Mouse (Mus musculus) frontal cortex, postnatal 14 days (tissue): ENCODE data around the gene Iqgap2.

ENCODE experiments used
- DNase-seq, 2 experiments: peaks; one replicate each; pipeline ENCODE4 v3.0.0; 2022; ENCODE audit warnings: low spot score in 2 of 2

Gene Iqgap2

DNA sequence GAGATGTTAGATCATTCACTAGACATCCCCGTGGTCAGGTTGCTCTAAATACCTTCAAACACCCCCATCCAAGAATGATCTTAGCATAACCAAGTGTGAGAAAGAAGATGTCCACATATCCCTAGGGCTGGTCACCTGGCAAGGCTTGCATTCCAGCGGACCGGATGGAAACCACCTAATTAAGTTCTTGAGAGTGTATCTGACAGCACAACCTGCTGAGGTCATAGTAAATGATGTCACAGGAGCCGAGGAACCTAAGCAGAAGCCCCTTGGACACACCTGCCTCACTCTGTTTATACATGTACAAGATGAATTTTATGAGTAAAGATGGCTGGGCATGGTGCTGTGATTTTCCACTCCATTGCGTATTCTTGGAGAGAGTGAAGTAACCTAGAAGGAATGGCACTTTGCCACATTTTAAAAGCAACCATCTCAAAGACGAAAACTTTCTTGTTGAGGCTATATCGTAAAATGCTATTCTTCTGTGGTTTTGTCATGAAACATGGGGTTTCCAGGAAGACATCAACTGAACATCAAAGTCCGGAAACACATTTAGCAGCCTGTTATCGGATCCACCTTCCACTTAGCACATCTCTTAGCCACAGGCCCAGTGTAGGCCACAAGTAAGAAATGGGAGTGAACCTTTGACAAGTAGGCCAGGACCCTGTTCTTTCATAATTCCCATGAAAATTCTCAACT, 179.0 kb downstream of the Iqgap2 start:
- DNase-seq: no peak

DNA sequence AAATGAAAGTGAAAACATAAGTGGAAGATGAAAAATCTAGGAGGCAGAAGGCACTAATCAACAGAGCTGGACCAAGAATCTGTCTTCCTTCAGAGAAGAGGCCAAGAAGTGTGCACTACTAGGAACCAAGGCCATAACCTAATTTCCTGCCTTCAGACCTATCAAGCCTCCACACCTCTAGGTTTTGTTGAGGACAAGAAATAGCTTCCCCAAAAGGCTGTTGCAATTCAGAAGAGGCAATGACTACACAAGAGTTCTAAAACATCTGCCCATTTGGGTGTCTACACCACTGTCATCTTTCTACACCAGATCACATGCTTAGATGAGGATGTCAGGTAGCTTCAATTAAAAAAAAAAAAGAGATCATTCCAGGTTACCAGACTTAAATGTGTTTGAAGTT, 179.7 kb downstream of the Iqgap2 start:
- DNase-seq: no peak

GRCm38 (mm10) chr13:95705589-95705988, 186.1 kb downstream of the Iqgap2 start:
- DNase-seq: no peak

DNA sequence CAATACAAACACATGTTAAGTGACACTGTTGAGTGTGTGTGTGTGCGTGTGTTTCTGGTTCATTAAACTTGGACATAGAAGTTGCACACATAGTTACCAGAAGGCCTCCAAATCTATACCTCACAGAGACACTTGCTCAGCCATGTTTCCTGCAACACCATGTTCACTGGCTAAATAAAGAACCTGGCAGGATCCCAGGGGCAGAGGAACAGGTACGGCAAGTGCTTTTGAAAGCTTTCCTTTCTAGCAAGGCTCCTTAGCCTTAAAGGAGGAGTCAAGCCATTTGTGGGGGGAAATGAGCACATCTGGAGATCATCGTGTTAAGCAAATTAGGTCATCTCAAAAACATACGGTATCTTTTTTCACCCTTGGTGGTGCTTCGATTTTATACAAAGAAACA, 188.3 kb downstream of the Iqgap2 start:
- DNase-seq: no peak

DNA sequence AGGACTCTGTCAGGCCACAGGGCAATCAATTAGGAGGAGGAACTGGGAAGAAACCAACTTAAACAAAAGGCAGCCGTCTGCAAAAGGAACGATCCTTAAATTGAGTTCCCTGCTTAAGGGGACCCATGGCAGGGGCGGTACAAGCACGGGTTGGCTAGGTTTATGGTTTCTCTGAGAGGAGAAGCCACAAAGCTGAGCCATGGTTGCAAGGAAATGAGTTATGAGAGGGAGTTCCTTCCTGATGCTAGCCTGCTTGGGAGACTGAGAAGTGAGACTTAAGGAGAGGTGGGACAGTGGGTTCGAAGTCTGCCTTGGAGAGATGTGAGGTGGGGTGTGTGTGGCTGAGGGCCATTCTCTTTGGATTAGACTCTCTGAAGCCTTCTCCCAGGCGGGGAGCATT, 193.8 kb downstream of the Iqgap2 start:
- DNase-seq: no peak

DNA sequence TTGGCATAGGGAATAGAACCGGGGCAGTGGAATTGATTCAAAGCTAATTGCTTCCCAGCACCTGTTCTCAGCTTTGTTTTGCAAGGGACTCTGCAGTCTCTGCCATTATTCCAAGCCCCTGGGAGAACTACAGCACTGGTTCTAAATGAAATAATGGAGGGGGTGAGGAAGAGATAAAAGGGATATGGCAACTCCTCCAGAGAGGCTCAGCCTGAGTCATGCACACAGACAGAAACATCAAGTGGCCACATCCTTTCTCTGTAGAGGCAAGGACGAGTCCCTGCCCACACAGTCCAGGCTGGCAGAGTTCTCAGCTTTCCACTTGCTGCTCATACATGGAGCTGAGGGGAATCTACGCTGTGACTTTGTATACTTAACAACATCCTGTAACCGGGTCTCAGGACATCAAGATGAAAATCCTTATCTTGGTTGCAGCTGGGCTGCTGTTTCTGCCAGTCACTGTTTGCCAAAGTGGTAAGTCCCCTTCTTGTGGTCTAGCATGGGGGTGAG, 195.0 kb downstream of the Iqgap2 start, which contains the start of gene F2rl2:
Gene F2rl2 (plus strand): TSS at position 200 of the 510 bp plus-strand sequence.
- DNase-seq: no peak

DNA sequence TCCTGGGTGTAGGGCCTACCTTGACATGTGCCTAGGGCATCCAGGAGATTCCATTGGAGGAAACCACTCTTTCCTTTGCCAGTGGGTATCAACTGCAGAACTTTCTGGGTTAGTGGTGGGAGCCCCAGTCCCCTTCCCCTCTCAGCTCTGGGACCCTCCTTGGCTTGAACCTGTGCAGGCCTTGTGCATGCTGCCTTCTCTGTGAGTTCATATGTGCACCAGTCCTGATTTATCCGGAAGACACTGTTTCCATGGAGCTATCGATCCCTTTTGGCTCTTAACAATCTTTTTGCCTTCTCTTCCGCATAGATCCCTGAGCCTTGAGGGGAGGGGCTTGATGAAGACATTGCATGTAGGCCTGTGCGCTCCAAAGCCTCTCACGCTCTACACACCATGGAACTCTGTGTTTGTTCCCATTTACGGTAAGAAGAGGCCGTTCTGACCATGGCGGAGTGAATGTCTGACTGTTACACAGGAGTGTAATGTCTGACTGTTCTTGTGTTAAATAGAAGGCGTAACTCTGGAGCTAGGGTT, 195.5 kb downstream of the Iqgap2 start:
- no peak for DNase-seq

GRCm38 (mm10) chr13:95692201-95692600, 199.5 kb downstream of the Iqgap2 start:
- DNase-seq: no peak

DNA sequence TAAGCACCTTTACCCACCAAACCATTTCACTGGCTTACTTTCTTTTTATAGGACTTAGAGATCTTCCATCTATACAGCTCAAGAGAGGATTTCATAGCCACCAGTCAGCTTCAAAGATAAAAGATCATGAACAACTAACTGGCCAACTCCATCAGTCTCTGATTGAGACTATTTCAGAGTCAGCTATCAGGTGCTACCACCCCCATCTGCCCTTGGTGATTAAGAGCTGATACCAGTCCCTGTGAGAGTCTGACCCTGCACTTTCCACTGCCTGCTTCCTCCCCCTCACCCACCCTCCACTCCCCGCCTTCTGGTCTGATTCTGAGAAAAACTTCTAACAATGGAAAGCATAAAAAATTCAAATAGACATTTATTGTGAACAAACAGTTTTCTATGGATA, 203.1 kb downstream of the Iqgap2 start:
- no peak for DNase-seq

DNA sequence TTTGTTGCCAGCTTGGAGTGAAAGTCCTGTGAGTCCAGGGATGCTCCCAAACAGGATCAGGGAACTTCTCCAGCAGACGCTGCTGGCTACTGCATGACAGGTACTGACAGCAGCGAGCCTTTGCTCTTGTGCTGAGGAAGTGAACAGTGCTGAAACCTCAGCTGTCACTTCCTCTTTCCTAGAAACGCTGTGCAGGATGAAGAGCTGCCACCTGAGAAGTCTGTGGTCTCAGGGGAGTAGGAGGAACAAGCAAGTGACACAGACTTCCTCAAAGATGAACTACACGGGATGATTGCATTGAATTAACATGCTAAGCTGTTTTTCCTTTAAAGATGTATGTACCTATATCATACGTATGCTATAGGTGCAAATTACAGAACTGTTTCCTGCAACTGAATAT, 206.0 kb downstream of the Iqgap2 start:
- no peak for DNase-seq

DNA sequence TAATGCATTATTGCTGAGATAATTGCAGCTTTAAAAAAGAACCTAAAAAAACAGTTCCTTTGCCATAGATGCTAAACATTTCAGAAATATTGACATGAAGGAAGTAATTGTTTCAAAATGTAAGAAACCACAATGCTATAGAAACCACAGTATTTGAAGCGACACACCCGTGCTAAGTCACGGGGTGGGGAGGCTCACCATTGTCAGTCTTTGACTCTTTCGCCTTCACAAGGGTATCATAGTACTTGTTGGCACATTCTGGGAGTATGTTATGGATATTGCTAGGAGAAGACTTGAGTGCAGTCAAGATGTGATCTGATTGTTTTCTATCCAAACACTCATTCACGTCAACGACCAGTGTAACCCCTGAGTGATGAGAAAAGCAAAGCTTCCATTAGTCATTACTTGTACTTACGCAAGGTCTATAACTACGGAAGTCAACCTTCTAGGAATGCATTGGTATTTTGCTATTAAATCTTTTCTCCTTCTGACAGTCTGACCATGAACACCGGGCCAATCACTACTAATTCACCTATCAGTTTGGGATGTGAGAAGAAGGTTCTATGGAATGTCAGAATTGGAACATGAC, 207.0 kb downstream of the Iqgap2 start:
- no peak for DNase-seq

GRCm38 (mm10) chr13:95679491-95679941, 212.2 kb downstream of the Iqgap2 start:
- no peak for DNase-seq

DNA sequence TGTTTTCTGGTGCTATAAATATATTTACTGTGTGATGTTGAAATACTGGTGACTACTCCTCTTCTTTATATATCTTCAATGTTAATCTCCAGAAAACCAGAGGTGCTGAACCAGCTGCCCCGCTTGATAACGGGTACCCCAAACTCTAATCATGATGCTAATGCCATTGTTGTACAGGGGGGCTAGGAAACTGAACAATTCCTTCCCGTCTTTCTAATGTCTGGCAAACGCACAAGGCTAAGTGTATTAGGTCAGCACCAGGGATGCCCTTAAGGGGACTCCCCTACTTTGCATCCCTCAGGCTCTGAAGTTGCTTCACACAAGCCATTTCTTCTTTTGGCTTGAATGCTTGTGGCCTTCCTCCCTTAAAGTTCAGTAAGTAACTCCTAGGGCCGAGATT, 212.6 kb downstream of the Iqgap2 start:
- no peak for DNase-seq

GRCm38 (mm10) chr13:95672372-95672771, 219.3 kb downstream of the Iqgap2 start:
- no peak for DNase-seq

DNA sequence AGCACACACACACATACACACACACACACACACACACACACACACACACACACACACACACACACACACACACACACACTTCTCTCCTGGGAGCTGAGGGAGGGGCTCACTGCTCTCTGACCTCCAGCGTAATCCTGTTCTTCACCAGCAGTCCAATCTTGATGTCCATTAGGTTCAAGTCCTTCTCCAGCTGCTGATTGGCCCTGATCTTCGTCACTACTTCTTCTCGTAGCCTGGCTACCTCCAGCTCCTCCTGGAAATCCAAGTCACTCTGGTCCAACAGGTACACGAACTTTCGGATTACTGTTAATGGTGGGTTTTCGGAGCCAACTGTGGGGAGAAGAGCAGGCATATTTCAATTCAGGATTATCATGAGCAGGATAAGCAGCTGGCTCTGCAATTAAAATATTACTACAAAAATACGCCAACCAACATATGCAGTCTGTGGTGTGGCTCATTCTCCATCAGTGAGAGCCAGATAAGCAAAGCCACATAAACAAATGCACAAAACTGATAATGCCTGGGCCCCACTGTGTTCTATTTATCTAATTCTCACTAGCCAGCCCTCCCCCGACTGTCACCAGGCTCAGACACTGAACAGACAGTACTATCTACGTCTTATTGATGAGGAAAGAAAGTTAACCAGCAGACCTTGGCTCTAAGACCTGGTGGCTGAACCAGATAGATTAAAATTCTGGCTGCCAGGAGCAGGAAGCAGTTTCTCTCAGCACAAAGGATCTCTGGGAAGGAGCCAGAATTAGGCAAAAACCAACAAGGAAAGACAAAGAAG, 220.4 kb downstream of the Iqgap2 start:
- DNase-seq: no peak

GRCm38 (mm10) chr13:95670534-95670933, 221.2 kb downstream of the Iqgap2 start:
- no peak for DNase-seq

GRCm38 (mm10) chr13:95667260-95667659, 224.5 kb downstream of the Iqgap2 start:
- DNase-seq: no peak

- no peak for DNase-seq
Observed at GRCm38 (mm10) chr13:95665644-95666356, 225.9 kb downstream of the Iqgap2 start.

DNA sequence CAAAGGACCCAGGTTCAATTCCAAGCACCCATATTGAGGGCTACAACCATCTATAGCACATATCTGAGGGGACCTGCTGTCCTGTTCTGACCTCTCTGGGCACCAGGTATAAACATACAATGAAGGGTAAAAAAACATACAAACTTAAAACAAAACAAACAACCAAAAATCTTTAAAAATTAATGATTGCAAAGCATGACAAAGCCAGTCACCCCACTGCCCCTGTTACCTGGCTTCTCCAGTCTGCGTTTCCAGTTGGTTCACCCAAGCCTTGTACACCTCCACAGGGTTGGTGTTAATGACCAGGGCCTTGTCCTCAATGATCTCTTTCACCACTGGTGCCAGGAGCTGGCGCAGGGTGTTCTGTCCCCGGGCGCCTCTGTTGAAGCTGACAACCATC, 227.9 kb downstream of the Iqgap2 start:
- DNase-seq: no peak

GRCm38 (mm10) chr13:95659432-95659831, 232.3 kb downstream of the Iqgap2 start:
- DNase-seq: no peak

DNA sequence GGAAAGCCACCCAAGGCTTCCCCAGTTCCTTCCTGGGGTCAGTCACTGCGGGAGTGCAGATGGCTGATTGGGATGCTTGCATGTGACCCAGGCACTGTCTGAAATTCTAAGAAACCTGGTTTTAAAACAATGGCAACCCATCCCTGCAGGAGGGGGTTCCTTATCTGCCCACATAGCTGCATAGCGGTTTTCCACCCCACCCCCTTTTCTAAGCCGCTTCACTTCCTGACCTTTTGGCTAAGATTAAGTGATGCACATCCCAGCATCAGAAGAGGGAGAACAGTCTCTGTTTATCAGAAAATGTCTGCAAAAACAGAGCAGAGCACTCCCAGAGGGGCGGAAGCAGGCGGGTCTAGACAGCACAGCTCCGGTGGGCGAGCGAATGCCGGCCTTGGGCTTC, 234.6 kb downstream of the Iqgap2 start:
- no peak for DNase-seq

- no peak for DNase-seq
Observed at GRCm38 (mm10) chr13:95655284-95655683, 236.4 kb downstream of the Iqgap2 start.
